Mouse (Mus musculus): ENCODE measurements around the gene Gatad1.
"Not testable (repeated sequence)": the region's sequence is repeated elsewhere in the genome, so short reads cannot be mapped to it uniquely, and the experiment has no call there.

The Gatad1 gene

GRCm38 (mm10) chr5:3633315-3633714 is 23.7 kb downstream of the Gatad1 start:
- DNase-seq: no peak

GRCm38 (mm10) chr5:3632285-3632684 is 24.7 kb downstream of the Gatad1 start:
- no peak for DNase-seq

GRCm38 (mm10) chr5:3631512-3632271 is 25.3 kb downstream of the Gatad1 start:
- no peak for DNase-seq

GRCm38 (mm10) chr5:3630055-3630454 is 26.9 kb downstream of the Gatad1 start:
- DNase-seq: no peak

GRCm38 (mm10) chr5:3620486-3620885 is 36.5 kb downstream of the Gatad1 start:
- no peak for DNase-seq

- not testable (repeated sequence) for DNase-seq
Measured at GRCm38 (mm10) chr5:3611835-3612234, 45.1 kb downstream of the Gatad1 start.

- no peak for DNase-seq
Measured at GRCm38 (mm10) chr5:3609241-3609640, 47.7 kb downstream of the Gatad1 start.

- DNase-seq: no peak
Measured at GRCm38 (mm10) chr5:3607114-3607513, 49.9 kb downstream of the Gatad1 start.

- DNase-seq: no peak
Measured at GRCm38 (mm10) chr5:3600790-3601189, 56.2 kb downstream of the Gatad1 start.

GRCm38 (mm10) chr5:3600298-3600697 is 56.7 kb downstream of the Gatad1 start:
- no peak for DNase-seq

- no peak for DNase-seq
Measured at GRCm38 (mm10) chr5:3598766-3599165, 58.2 kb downstream of the Gatad1 start.

- no peak for DNase-seq
Measured at GRCm38 (mm10) chr5:3597171-3597570, 59.8 kb downstream of the Gatad1 start.

GRCm38 (mm10) chr5:3596399-3596766 is 60.6 kb downstream of the Gatad1 start, which contains the start of gene Rbm48:
Gene Rbm48 (minus strand): TSS chr5:3596585.
- DNase-seq: peak; percentile 81

GRCm38 (mm10) chr5:3595693-3596398 is 61.1 kb downstream of the Gatad1 start, which contains the start of gene Pex1:
Gene Pex1 (plus strand): TSS chr5:3596066.
- DNase-seq: peak; percentile 94
